Mouse (Mus musculus): ENCODE results near the gene Usp31.

Gene Usp31

DNA sequence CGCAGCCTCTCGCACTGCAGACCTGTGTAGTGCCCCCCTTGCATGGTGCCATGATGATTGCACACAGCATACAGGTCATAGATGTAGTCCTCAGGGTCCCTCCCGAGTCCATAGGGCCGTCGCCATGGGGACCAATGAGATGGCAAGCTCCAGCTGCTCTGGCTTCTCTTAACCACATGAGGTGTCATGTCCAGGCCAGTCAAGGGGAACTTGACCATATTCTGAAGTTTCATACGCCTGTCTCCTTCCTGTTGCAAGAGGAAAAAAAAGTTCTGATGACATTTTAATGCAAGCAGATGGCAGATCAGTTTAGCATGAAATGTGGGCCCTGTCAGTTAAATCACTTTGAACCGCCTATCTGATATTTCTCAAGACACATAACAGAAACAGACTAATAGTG is 48.2 kb downstream of the Usp31 start:
- no peak for DNase-seq (ENCODE audit: low spot score in 2 of 2)

DNA sequence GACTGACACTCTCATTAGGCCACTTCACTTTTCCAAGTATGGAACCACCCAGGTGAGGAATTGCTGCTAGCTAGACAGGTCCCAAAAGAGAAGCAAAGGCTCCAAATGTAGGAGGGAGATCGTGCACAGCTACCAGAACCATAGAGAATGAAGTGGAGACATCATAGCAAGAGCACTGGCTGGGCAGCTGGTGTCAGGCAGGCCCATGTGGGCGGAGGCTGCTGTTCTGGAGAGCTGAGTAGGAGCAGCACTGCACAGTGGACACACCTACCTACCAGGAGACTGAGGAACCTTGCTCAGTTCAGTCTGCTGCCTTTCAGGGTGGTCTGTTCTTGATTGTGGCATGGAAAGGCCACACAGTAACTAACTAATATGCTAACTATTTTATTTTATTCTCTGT is 52.4 kb downstream of the Usp31 start:
- no peak for DNase-seq (ENCODE audit: low spot score in 2 of 2)

DNA sequence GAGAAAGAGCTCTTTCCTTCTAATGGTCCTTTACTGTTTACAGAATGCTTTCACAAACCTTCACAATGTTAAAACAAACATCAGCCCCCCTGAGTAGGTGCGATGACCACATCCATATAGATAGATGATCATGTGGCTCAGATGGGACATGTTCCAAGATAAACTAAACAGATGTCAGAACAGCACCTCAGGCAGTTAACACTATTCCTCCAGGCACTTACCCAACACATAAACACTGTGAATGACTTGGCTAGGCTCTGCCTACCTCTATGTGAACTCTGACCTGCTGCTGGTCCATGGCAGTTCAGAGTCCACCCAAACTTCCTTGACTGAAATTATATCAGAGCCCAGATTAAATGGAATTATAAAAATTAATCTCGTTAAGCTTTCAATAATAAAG is 54.4 kb downstream of the Usp31 start:
- DNase-seq (ENCODE audit: low spot score in 2 of 2), result no peak

DNA sequence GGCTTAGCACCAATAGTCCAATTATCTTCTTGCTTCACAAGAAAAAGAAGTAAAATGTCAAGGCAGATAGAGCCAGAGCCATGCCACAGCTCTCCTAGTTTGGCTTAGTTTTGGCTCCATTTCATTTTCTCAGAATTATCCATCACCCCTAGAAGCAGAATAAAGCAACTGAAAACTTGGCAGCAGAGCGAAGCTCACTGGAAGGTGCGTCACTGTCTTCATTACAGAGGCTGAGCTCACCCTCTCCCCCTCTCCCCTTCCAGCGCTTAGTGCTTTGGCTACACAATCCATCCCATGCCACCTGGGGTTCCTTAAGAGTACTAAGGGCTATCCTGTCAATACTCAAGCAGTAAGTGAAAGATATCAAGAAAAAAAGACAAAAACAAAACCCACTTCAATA is 56.3 kb downstream of the Usp31 start:
- no peak for DNase-seq (ENCODE audit: low spot score in 2 of 2)

DNA sequence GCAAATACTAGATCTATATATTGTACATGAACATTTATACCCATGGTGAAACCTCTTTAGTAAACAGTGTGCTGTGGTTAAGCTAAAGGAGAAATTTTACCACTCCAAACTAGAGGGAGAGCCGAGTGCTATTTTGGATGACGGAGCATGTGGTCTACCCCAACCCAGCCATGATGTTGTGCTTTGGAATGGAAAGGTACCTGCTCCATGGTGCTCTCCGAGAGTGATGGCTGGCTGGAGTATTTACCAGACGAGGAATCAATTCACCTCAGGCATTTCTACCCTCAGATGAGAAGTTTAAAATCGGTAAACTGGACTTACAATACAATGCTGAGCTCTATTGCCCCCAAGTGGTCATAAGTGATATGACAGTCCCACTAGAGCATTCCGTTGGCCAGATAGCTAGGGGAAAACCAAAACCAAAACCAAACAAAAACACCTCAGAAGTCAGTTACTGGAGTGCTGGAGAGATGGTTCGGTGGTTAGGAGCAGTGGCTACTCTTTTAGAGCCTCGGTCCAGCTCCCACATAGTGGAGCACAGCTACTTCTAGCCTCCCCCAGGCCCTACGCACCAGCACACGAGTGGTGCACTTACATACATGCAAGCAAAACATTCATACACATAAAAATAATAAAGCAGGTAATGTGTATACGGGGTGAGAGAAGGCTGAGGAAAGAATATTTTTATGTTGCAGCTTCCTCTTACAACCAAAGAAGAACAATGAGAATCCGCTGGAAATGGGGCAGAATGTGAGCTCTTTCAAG is 65.9 kb downstream of the Usp31 start:
- peak in 1 of 2 experiments; percentile 59 for DNase-seq (ENCODE audit: low spot score in 2 of 2)

DNA sequence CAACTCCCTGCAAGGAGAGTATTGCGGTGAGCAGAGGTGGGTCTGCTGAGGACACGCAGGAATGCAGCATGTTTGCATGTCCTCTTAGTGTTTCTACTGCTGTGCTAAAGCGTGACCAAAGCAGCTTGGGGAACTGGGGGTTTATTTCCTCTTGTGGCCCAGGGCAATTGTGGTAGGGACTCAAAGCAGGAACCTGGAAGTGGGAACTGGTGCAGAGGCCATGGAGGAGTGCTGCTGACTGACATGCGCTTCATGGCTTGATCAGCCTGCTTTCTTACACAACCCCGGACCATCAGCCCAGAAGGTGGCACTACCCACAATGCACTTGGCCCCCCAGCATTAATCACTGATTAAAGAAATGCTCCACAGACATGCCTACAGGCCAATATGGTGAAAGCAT is 70.3 kb downstream of the Usp31 start:
- no peak for DNase-seq (ENCODE audit: low spot score in 2 of 2)

DNA sequence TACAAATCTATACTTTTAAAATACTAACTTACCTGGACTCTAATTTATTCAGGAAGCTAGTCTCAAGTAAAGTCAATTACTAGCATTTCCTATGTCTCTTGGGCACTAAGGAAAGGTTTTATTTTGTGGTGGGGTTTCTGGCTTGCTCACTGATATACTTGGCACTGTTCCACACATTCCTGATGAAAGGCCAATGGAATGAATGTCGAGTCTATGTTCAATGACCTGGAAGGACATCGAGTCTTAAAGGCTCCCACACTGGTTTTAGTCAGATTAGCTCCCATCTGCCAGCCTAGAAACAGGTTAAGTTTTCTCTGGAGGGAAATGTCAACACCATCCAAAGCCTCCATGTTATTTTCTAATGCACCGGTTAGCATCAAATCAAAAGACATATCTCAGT is 72.8 kb downstream of the Usp31 start:
- DNase-seq (ENCODE audit: low spot score in 2 of 2), result no peak

DNA sequence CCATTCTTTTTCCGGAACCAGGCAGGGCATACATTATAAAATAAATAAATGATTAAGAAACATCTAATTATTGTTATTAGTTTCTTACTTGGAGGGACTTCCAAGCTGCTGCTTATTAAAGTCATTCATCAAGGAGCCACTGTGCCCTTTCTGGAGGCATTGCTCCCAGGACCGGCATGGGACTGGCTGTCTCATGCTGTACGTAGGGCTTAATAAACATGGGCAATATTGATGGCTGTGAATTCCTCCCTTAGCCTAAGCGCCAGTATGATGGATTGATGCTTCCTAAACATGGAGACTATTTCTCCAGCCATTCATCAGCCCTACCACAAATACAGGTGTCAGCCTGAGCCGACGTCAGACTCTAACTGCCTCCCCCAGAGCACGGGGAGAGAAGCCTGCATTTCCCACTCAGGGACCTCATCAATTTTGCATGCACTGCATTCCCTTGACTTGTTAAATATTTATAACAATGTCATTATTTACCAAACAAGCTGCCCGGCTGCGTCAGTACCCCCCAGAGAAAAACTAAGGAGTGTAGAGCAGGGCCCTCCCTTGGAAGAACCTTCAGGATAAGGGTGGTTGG is 84.1 kb downstream of the Usp31 start:
- DNase-seq (ENCODE audit: low spot score in 2 of 2), result no peak

DNA sequence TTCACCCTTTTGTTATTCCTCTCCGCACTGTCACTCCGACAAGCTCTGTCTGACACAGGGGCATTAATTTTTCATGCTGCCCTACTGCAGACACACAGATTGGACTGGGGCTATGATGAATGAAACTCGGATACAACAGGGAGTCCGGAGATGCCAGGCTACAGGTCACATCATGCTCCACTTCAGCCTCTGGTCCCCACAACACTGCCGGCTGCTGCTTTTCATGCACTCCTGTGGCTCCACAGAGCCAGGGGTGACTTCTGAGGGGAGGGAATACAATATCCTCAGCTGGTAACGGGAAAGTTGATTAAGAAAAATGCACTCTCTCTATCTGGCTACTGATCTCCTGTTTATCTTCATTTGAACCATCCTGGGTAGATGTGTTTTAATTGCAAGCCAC is 84.6 kb downstream of the Usp31 start:
- DNase-seq (ENCODE audit: low spot score in 2 of 2), result no peak

DNA sequence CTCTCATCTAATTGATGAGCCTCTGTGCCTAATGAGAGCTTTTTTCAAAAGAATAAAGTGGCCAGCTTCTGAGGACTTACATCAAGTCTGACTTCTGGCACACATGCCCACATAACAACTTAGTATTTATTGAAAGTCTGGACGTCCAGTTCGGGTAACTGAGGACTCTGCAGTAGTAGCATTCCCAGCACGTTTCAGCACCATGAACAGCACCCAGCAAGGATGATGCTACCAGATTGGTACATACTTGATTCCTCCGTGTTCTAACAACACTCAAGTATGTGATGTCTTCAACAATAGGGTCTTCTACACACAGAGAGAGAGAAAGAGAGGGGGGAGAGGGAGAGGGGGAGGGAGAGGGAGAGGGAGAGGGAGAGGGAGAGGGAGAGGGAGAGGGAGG is 105.4 kb downstream of the Usp31 start:
- no peak for DNase-seq (ENCODE audit: low spot score in 2 of 2)

DNA sequence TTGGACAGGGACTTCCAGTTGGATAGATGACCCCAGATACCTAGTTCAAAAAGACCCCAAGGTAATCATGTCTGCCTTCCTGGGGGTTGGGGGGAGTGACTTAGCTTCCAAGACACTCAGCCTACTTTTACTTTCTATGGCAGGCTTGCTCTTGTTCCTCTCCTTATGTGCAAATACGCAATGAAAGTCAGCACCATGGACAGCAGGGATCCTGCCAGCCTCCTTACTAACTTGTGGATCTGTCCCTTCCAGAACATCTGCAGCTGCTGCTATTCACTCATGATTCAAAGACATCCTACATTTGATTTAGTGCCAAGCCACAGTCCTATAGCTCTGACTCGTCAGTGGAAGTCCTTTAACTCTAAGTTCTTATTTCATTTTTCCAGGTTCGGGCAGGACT is 110.7 kb downstream of the Usp31 start:
- no peak for DNase-seq (ENCODE audit: low spot score in 2 of 2)

DNA sequence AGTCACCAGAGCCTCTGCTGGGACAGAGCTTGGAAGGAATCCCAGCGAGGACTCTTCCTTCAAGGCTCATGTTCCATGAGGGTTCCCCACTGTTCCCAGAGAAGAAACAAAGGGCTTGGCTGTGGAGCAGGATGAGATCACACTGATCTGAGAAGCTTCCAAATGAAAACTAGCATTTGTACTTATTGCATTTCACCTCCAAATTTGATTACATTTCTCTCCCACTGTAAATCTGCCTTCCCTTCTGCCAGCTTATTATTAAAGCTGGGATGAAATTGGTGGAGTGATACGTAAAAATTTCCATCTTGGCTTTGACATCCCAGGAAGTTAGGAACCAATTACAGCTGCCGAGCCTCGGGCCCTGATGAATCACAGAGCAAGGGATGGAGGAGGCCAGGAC is 111.6 kb downstream of the Usp31 start:
- no peak for DNase-seq (ENCODE audit: low spot score in 2 of 2)

DNA sequence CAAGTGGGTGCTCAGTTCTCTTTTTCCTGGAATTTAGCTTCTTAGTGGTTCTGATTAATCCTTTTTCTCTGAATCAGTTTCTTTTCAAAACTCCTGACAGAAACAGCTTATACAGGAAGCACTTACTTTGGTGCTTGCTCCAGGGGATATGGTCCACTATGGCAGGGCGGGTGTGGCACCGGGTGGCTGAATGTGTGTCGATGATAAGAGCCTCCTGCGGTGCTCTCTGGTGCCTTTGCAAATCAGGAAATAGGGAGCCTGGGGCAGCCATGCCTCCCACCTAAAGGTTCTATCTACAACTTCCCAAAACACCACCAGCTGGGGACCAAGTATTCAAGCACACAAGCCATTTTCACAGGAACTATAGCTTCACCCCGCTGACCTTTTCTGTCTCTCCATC is 112.0 kb downstream of the Usp31 start:
- DNase-seq (ENCODE audit: low spot score in 2 of 2), result no peak

DNA sequence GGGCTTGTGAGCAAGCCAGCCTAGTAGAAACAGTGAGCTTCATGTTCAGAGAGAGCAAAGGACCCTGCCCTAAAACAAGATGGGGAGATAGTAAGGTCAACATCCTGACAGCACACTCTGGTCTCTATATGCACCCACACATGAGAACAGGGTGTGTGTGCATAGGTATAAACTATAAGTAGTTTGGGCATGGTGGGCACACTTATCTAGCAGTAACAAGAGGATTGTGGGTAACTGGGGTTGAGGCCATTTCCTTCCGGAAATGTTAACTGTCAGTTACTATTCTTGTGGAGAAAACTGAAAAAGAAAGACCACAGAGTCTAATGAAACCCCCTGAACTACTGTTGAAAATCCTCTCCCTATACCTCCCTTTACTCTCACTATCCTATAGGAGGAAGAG is 112.4 kb downstream of the Usp31 start:
- DNase-seq (ENCODE audit: low spot score in 2 of 2), result no peak

All from cerebellum, postnatal 4 days (tissue).